Mouse (Mus musculus): ENCODE measurements at regions not wholly inside any gene's neighbourhood (a gene's known extent, or its start where the extent isn't known, plus 50 kb on each side); places are given as distances from the start of the nearest gene placed in this dataset.

DNA sequence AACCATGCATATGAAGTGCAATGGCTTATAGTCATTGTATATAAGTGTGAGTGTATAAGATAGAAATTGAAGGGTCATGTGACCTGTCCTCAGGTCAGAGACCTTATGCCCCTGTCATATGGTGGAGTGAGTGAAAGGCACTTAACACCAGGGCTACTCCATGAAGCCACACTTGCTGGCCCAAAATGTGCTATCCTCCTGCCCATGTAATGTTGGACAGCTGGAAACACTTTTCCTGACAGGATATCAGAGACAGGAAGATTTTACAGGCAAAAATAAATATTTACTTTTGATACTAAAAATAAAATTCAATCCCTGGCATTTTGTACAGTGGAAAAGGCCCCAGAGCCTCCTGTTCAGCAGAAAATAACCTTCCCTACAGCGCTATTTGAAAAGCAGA, 94.1 kb upstream of the Pja2 start:
- no peak overlapping the region for H3K27ac ChIP-seq (replicated peaks; ENCODE audit: low read depth, low read length)
- no peak overlapping the region for H3K4me2 ChIP-seq (ENCODE audit: low read depth, low read length)
- no peaks in the 10 kb centered on the region for H3K4me1 ChIP-seq (ENCODE audit: control insufficient read depth, insufficient read depth, low read length)
- WGBS: 74% methylated on average over 1 of the region's 1 CpGs
- no peak overlapping the region for H3K9ac ChIP-seq (ENCODE audit: low read depth, low read length)
- H3K27me3 ChIP-seq (replicated peaks; ENCODE audit: control insufficient read depth, insufficient read depth, low read length): no peaks in the 10 kb centered on the region
- DNase-seq (ENCODE audit: low spot score): no peak
- no peak for ATAC-seq (ENCODE audit: low read depth)
- H3K9me3 ChIP-seq (ENCODE audit: control insufficient read depth, low read length): no peaks in the 10 kb centered on the region
- no peaks in the 10 kb centered on the region for H3K36me3 ChIP-seq (ENCODE audit: control insufficient read depth, insufficient read depth, low read length)
- no peak overlapping the region for H3K4me3 ChIP-seq (ENCODE audit: low read depth, low read length)

DNA sequence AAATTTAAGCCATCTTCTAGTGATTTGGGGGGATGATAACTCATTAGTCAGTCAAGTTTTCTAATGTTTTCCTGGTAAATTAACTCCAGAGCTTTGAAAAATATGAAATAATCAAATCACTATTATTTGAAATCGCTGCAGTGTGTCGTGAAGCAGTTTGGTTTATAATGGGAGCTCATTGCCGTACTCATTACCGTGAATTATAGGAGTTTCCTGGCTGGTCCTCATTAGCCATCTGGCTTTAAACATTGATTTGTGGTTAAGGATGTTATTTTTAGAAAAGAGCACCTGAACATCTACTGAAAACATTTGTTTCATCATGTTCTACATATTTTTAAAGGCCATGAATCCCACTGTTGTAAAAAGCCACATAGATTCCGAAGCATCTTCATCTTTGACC, 94.8 kb upstream of the Pja2 start:
- Histone ChIP-seq H3K27ac (replicated peaks; ENCODE audit: low read depth, low read length) (no peak overlapping the region), H3K9me3 (ENCODE audit: control insufficient read depth, low read length) (no peaks in the 10 kb centered on the region), H3K36me3 (ENCODE audit: control insufficient read depth, insufficient read depth, low read length) (no peaks in the 10 kb centered on the region), H3K4me1 (ENCODE audit: control insufficient read depth, insufficient read depth, low read length) (no peaks in the 10 kb centered on the region), H3K9ac (ENCODE audit: low read depth, low read length) (no peak overlapping the region), H3K4me3 (ENCODE audit: low read depth, low read length) (no peak overlapping the region), H3K27me3 (replicated peaks; ENCODE audit: control insufficient read depth, insufficient read depth, low read length) (no peaks in the 10 kb centered on the region), H3K4me2 (ENCODE audit: low read depth, low read length) (no peak overlapping the region)
- no peak for DNase-seq (ENCODE audit: low spot score)
- WGBS: 40% methylated on average over 5 of the region's 5 CpGs
- ATAC-seq (ENCODE audit: low read depth): no peak

DNA sequence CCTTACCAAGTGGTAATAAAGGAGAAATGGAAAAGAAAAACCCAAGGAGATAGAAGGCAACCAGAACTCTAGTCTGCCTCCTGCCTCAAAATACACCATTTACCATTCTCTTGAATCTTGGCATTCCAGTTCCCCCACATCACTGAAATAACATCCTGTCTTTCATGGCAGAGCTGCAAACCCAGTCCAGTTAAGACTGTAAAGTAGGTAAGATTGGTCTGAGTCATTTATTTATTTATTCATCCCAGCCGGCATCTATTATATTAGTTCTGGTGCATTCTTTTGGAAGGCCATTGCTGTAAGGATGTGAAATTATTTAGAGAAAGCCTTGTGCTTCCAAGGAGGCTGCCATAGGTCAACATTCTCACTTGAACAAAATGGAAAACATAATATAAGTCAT, 107.9 kb upstream of the Pja2 start:
- Histone ChIP-seq H3K27me3 (replicated peaks; ENCODE audit: control insufficient read depth, insufficient read depth, low read length) (no peaks in the 10 kb centered on the region), H3K9me3 (ENCODE audit: control insufficient read depth, low read length) (peaks cover 6% of the 10 kb centered on the region; the same call in 1 of the 2 replicates), H3K4me1 (ENCODE audit: control insufficient read depth, insufficient read depth, low read length) (no peaks in the 10 kb centered on the region), H3K27ac (replicated peaks; ENCODE audit: low read depth, low read length) (no peak overlapping the region), H3K4me3 (ENCODE audit: low read depth, low read length) (no peak overlapping the region), H3K9ac (ENCODE audit: low read depth, low read length) (no peak overlapping the region), H3K4me2 (ENCODE audit: low read depth, low read length) (no peak overlapping the region), H3K36me3 (ENCODE audit: control insufficient read depth, insufficient read depth, low read length) (no peaks in the 10 kb centered on the region)
- DNase-seq (ENCODE audit: low spot score): no peak
- no peak for ATAC-seq (ENCODE audit: low read depth)
- WGBS: 58% methylated on average over 1 of the region's 1 CpGs

DNA sequence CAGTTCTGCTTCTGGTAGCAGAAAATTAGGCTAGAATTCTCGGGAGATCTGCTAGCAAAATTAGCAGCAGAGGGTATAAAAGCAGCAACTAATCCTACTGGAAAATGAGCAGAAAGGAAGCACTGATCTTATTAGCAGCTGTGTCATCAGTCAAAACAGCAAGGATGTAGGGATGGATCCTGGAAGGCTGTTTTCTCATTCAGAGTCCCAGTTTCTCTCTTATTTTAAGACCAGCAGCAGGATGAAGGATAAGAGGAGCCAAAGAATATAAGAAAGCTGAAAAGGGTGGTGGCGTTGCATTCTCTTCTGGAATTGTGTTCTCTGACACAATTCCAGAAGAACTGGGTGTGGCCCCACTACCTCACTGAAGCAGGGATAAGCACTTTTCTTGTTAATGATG, 123.0 kb upstream of the Pja2 start:
- no peaks in the 10 kb centered on the region for H3K36me3 ChIP-seq (ENCODE audit: control insufficient read depth, insufficient read depth, low read length)
- no peaks in the 10 kb centered on the region for H3K27me3 ChIP-seq (replicated peaks; ENCODE audit: control insufficient read depth, insufficient read depth, low read length)
- H3K9ac ChIP-seq (ENCODE audit: low read depth, low read length): no peak overlapping the region
- 42% methylated on average over 2 of the region's 2 CpGs for WGBS
- ATAC-seq (ENCODE audit: low read depth) (0 out of 2 replicates have a peak, but pooled peaks have one; percentile 15), DNase-seq (ENCODE audit: low spot score) (peak; percentile 10)
- no peaks in the 10 kb centered on the region for H3K4me1 ChIP-seq (ENCODE audit: control insufficient read depth, insufficient read depth, low read length)
- no peak overlapping the region for H3K4me2 ChIP-seq (ENCODE audit: low read depth, low read length)
- no peak overlapping the region for H3K4me3 ChIP-seq (ENCODE audit: low read depth, low read length)
- no peaks in the 10 kb centered on the region for H3K9me3 ChIP-seq (ENCODE audit: control insufficient read depth, low read length)
- H3K27ac ChIP-seq (replicated peaks; ENCODE audit: low read depth, low read length): no peak overlapping the region

DNA sequence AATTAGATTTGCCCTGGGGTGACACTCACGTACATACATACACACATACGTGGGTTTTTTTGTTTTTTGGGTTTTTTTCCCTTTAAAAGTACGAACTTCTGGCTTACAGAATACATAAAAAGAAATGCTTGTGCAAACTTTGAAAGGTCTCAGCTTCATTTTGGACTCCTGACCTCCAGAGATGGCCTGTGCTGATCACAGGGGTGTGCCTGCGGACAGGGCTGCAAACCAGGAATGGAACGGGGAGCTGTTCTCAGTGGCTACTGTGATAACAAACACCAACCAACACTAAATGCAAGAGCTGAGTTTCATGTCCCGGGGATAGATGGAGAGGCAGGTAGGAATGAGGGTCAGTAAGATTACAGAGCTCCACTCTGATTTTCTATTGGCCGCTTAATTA, 134.3 kb upstream of the Man2a1 start:
- Histone ChIP-seq H3K4me3 (ENCODE audit: low read depth, low read length) (no peak overlapping the region), H3K4me1 (ENCODE audit: control insufficient read depth, insufficient read depth, low read length) (peaks cover 5% of the 10 kb centered on the region; the same call in 1 of the 2 replicates), H3K27ac (replicated peaks; ENCODE audit: low read depth, low read length) (no peak overlapping the region), H3K9ac (ENCODE audit: low read depth, low read length) (no peak overlapping the region), H3K9me3 (ENCODE audit: control insufficient read depth, low read length) (no peaks in the 10 kb centered on the region), H3K4me2 (ENCODE audit: low read depth, low read length) (no peak overlapping the region), H3K27me3 (replicated peaks; ENCODE audit: control insufficient read depth, insufficient read depth, low read length) (no peaks in the 10 kb centered on the region), H3K36me3 (ENCODE audit: control insufficient read depth, insufficient read depth, low read length) (no peaks in the 10 kb centered on the region)
- DNase-seq (ENCODE audit: low spot score) (no peak), ATAC-seq (ENCODE audit: low read depth) (no peak)
- WGBS: 86% methylated on average over 7 of the region's 7 CpGs

DNA sequence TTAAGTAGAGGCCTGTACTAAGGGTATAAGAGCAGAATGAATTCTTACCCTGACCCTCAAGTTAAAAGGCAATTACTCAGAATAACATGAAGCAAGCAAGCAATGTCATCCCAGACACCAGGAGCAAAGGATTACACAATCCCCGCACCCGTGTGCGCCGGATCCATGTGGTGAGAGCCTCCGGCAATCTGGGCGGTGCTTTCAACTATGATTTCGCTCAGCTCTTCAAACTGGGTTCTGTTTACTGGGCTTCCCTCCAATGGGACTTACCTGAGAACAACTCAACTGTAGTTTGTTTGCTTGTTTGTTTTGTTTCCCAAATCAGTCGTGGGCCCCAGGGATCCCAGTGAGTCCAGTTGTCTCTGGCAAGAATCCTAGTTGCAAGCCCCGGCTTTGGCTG, 133.8 kb upstream of the Man2a1 start:
- no peaks in the 10 kb centered on the region for H3K36me3 ChIP-seq (ENCODE audit: control insufficient read depth, insufficient read depth, low read length)
- DNase-seq (ENCODE audit: low spot score) (no peak), ATAC-seq (ENCODE audit: low read depth) (no peak)
- WGBS: 71% methylated on average over 9 of the region's 9 CpGs
- peaks cover 5% of the 10 kb centered on the region; the same call in 1 of the 2 replicates for H3K4me1 ChIP-seq (ENCODE audit: control insufficient read depth, insufficient read depth, low read length)
- no peaks in the 10 kb centered on the region for H3K27me3 ChIP-seq (replicated peaks; ENCODE audit: control insufficient read depth, insufficient read depth, low read length)
- H3K4me3 ChIP-seq (ENCODE audit: low read depth, low read length): no peak overlapping the region
- H3K27ac ChIP-seq (replicated peaks; ENCODE audit: low read depth, low read length): no peak overlapping the region
- no peaks in the 10 kb centered on the region for H3K9me3 ChIP-seq (ENCODE audit: control insufficient read depth, low read length)
- no peak overlapping the region for H3K4me2 ChIP-seq (ENCODE audit: low read depth, low read length)
- no peak overlapping the region for H3K9ac ChIP-seq (ENCODE audit: low read depth, low read length)

DNA sequence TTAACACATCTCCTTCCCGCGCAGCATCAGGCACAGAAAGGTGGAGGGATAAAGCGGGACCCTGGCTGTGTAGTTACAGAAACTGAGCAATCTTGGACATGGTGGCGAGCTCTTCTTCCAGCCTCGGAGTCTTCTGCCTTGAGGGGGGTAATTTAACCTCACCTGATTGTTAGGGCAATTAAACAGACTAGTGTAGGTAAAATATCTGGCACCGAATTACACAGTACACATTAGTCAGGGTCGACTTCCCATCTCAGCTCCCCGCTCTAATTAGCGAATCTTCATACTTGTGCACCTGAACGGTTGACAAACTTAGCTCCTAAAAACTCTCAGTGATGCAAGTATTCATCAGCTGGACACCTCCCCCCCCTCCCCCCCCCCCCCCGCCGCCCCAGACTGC, 133.2 kb upstream of the Man2a1 start:
- no peak for ATAC-seq (ENCODE audit: low read depth)
- DNase-seq (ENCODE audit: low spot score): no peak
- Histone ChIP-seq H3K4me3 (ENCODE audit: low read depth, low read length) (no peak overlapping the region), H3K36me3 (ENCODE audit: control insufficient read depth, insufficient read depth, low read length) (no peaks in the 10 kb centered on the region), H3K9ac (ENCODE audit: low read depth, low read length) (no peak overlapping the region), H3K9me3 (ENCODE audit: control insufficient read depth, low read length) (no peaks in the 10 kb centered on the region), H3K4me2 (ENCODE audit: low read depth, low read length) (no peak overlapping the region), H3K4me1 (ENCODE audit: control insufficient read depth, insufficient read depth, low read length) (peaks cover 5% of the 10 kb centered on the region; the same call in 1 of the 2 replicates), H3K27ac (replicated peaks; ENCODE audit: low read depth, low read length) (no peak overlapping the region), H3K27me3 (replicated peaks; ENCODE audit: control insufficient read depth, insufficient read depth, low read length) (no peaks in the 10 kb centered on the region)
- 56% methylated on average over 10 of the region's 12 CpGs for WGBS

DNA sequence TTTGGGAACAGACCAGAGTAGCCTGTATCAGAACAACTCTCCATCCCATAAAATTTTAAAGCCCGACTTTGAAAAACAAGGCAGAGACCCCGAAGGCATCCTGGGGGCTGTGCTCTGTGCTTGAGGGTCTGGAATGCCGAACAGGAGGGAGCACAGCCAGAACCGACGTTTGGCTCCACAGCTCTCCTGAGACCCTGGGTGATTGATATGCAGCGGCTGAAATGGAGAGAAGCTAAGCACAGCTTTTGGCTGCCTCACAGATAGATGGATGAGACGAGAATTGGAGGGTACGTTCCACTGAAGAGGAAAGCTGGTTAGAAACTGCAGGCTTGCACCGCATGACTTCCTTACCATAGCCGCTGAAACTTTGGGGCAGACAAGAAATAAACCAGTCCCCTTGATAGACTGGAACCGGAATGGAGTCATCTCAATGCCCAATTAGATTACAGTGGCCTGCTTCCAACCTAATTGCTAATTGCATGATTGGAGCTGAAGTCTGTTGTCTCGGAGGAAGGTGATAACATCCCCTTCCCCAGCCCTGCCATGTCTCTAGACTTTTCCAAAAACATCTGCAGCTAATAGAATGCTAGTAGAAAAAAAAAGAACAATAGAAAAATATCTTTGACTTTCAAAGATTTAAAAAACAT, 130.7 kb upstream of the Man2a1 start:
- Histone ChIP-seq H3K27me3 (replicated peaks; ENCODE audit: control insufficient read depth, insufficient read depth, low read length) (no peaks in the 10 kb centered on the region), H3K9me3 (ENCODE audit: control insufficient read depth, low read length) (no peaks in the 10 kb centered on the region), H3K4me2 (ENCODE audit: low read depth, low read length) (peak overlapping the region; percentile 38), H3K4me1 (ENCODE audit: control insufficient read depth, insufficient read depth, low read length) (peaks cover 5% of the 10 kb centered on the region; the same call in 1 of the 2 replicates), H3K27ac (replicated peaks; ENCODE audit: low read depth, low read length) (no peak overlapping the region), H3K9ac (ENCODE audit: low read depth, low read length) (0 out of 2 replicates have a peak overlapping the region, but pooled peaks have one; percentile 8), H3K36me3 (ENCODE audit: control insufficient read depth, insufficient read depth, low read length) (no peaks in the 10 kb centered on the region), H3K4me3 (ENCODE audit: low read depth, low read length) (no peak overlapping the region)
- DNase-seq (ENCODE audit: low spot score) (peak; percentile 50), ATAC-seq (ENCODE audit: low read depth) (peak; percentile 26; the same call in 1 of the 2 replicates)
- 30% methylated on average over 12 of the region's 12 CpGs for WGBS

DNA sequence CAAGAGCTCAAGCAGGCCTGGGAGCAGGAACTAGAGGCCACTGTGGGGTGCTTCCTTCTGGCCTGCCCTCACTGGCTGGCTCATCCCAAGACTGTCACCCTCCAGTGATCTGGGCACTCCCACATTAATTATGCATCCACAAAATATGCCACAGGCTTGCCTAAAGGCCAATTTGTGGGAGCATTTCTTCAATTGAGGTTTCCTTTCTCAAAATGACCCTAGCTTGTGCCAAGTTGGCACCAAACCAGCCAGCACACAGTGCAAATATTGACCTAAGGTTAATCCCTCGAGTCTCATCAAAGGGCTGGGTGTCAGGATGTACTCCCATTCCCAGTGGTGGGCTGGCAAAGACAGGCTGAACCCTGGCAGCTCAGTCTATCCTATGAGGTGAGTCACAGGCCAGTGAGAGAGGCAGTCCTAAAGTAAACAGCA, 119.9 kb upstream of the Man2a1 start:
- H3K36me3 ChIP-seq (ENCODE audit: control insufficient read depth, insufficient read depth, low read length): no peaks in the 10 kb centered on the region
- ATAC-seq (ENCODE audit: low read depth) (no peak), DNase-seq (ENCODE audit: low spot score) (no peak)
- H3K4me1 ChIP-seq (ENCODE audit: control insufficient read depth, insufficient read depth, low read length): no peaks in the 10 kb centered on the region
- 10% methylated on average over 1 of the region's 1 CpGs for WGBS
- H3K27me3 ChIP-seq (replicated peaks; ENCODE audit: control insufficient read depth, insufficient read depth, low read length): no peaks in the 10 kb centered on the region
- no peak overlapping the region for H3K27ac ChIP-seq (replicated peaks; ENCODE audit: low read depth, low read length)
- no peaks in the 10 kb centered on the region for H3K9me3 ChIP-seq (ENCODE audit: control insufficient read depth, low read length)
- H3K4me3 ChIP-seq (ENCODE audit: low read depth, low read length): no peak overlapping the region
- no peak overlapping the region for H3K4me2 ChIP-seq (ENCODE audit: low read depth, low read length)
- H3K9ac ChIP-seq (ENCODE audit: low read depth, low read length): no peak overlapping the region
